Mouse (Mus musculus) CH12.LX (cell line): ENCODE results near the gene Gapvd1. TPM values are rescaled to one million over a fixed set of nuclear protein-coding genes. Genes with fewer than 3 reads are reported as not detected.

Experiments used
- DNase-seq: peaks from one replicate; pipeline ENCODE4 v3.0.0-alpha.2; 2013; ENCODE audit errors: extremely low read depth
- H3K27ac ChIP-seq: 2 replicates; pipeline ENCODE4 v1.5.1; 2012; ENCODE audit warnings: low read depth, mild to moderate bottlenecking, control low read depth, moderate library complexity; ENCODE audit not compliant: insufficient read depth
- H3K27me3 ChIP-seq: replicated peaks from 2 replicates; pipeline ENCODE3; 2012; ENCODE audit warnings: inconsistent platforms
- H3K36me3 ChIP-seq, 2 experiments: replicated peaks in 1 of 2; 2 replicates each; pipeline versions ENCODE3 to v1.6.1; 2012; ENCODE audit warnings: inconsistent platforms in 1 of 2, low read length in 1 of 2, mild to moderate bottlenecking in 1 of 2, mixed read lengths in 1 of 2, moderate library complexity in 1 of 2; ENCODE audit not compliant: control insufficient read depth in 1 of 2, insufficient read depth in 1 of 2
- H3K4me1 ChIP-seq, 2 experiments: 2 replicates each; pipeline ENCODE4 v1.6.1; 2012; ENCODE audit warnings: inconsistent platforms in 1 of 2, moderate library complexity in 1 of 2; ENCODE audit not compliant: insufficient read depth in 2 of 2, control insufficient read depth in 1 of 2
- H3K4me2 ChIP-seq: 2 replicates; pipeline ENCODE4 v1.6.1; 2012; ENCODE audit warnings: low read depth, mild to moderate bottlenecking, control low read depth; ENCODE audit not compliant: poor library complexity, insufficient read depth, severe bottlenecking
- H3K4me3 ChIP-seq, 3 experiments: fragments of 150-350 bp in 1 of 3; sonication (generic) in 1 of 3; replicated peaks in 1 of 3; 2 replicates each; pipeline versions ENCODE3 to v1.5.1; 2011 to 2012; ENCODE audit warnings: low read depth in 2 of 3, low read length in 2 of 3, mild to moderate bottlenecking in 2 of 3, moderate library complexity in 2 of 3, control low read depth in 1 of 3, improper control_type of control experiment in 1 of 3, inconsistent platforms in 1 of 3, mixed read lengths in 1 of 3; ENCODE audit not compliant: poor library complexity in 1 of 3
- H3K79me2 ChIP-seq: replicated peaks from 2 replicates; pipeline ENCODE4 v1.6.1; 2012; ENCODE audit warnings: mild to moderate bottlenecking, moderate library complexity; ENCODE audit not compliant: control insufficient read depth, poor library complexity, insufficient read depth, severe bottlenecking; ENCODE audit errors: extremely low read depth
- H3K9ac ChIP-seq: 2 replicates; pipeline ENCODE4 v1.6.1; 2012; ENCODE audit warnings: low read depth, mild to moderate bottlenecking, control low read depth, moderate library complexity; ENCODE audit not compliant: insufficient read depth
- H3K9me3 ChIP-seq: replicated peaks from 2 replicates; pipeline ENCODE3; 2012; ENCODE audit warnings: low read length, inconsistent platforms, mixed read lengths
- CHD1 ChIP-seq: IDR thresholded peaks from 2 replicates; pipeline ENCODE4 v1.6.1; 2012; ENCODE audit warnings: low read depth, low read length, improper control_type of control experiment, inconsistent platforms
- CHD2 ChIP-seq: IDR thresholded peaks from 2 replicates; pipeline ENCODE4 v1.6.1; 2011; ENCODE audit warnings: low read length, improper control_type of control experiment
- CTCF ChIP-seq, 2 experiments: IDR thresholded peaks in 1 of 2; conservative IDR thresholded peaks in 1 of 2; 2 replicates each; pipeline ENCODE4 v1.5.1; 2011 to 2012; ENCODE audit warnings: low read depth in 2 of 2, low read length in 2 of 2, improper control_type of control experiment in 1 of 2, inconsistent platforms in 1 of 2, mild to moderate bottlenecking in 1 of 2, moderate library complexity in 1 of 2
- E2F4 ChIP-seq: IDR thresholded peaks from 2 replicates; pipeline ENCODE4 v1.6.1; 2011; ENCODE audit warnings: low read depth, low read length, improper control_type of control experiment; ENCODE audit not compliant: insufficient replicate concordance
- EP300 ChIP-seq: IDR thresholded peaks from 2 replicates; pipeline ENCODE4 v1.6.1; 2011; ENCODE audit warnings: low read length, improper control_type of control experiment
- HCFC1 ChIP-seq: IDR thresholded peaks from 2 replicates; pipeline ENCODE4 v1.6.1; 2012; ENCODE audit warnings: low read depth, mild to moderate bottlenecking, inconsistent platforms, low read length, improper control_type of control experiment
- IRF4 ChIP-seq: IDR thresholded peaks from 2 replicates; pipeline ENCODE4 v1.6.1; 2014; ENCODE audit warnings: low read depth, mild to moderate bottlenecking, inconsistent platforms, low read length, improper control_type of control experiment
- KAT2A ChIP-seq: IDR thresholded peaks from 2 replicates; pipeline ENCODE4 v1.6.1; 2012; ENCODE audit warnings: low read length, improper control_type of control experiment, inconsistent platforms; ENCODE audit not compliant: insufficient replicate concordance
- MAFK ChIP-seq: IDR thresholded peaks from 2 replicates; pipeline ENCODE4 v1.6.1; 2011; ENCODE audit warnings: low read length, improper control_type of control experiment; ENCODE audit not compliant: insufficient replicate concordance
- MAX ChIP-seq: IDR thresholded peaks from 2 replicates; pipeline ENCODE4 v1.6.1; 2011; ENCODE audit warnings: low read length, improper control_type of control experiment
- MAZ ChIP-seq: IDR thresholded peaks from 2 replicates; pipeline ENCODE4 v1.6.1; 2012; ENCODE audit warnings: low read depth, mild to moderate bottlenecking, inconsistent platforms, low read length, improper control_type of control experiment, moderate library complexity
- MXI1 ChIP-seq: IDR thresholded peaks from 2 replicates; pipeline ENCODE4 v1.6.1; 2011; ENCODE audit warnings: mild to moderate bottlenecking, low read depth, low read length, improper control_type of control experiment
- MYC ChIP-seq: IDR thresholded peaks from 2 replicates; pipeline ENCODE4 v1.6.1; 2011; ENCODE audit warnings: low read depth, mild to moderate bottlenecking, improper control_type of control experiment, low read length
- NELFE ChIP-seq: IDR thresholded peaks from 2 replicates; pipeline ENCODE4 v1.6.1; 2011; ENCODE audit warnings: low read depth, low read length, improper control_type of control experiment
- PAX5 ChIP-seq: IDR thresholded peaks from 2 replicates; pipeline ENCODE4 v1.6.1; 2012; ENCODE audit warnings: low read length, inconsistent platforms, mixed read lengths
- POLR2A ChIP-seq: IDR thresholded peaks from 2 replicates; pipeline ENCODE4 v1.6.1; 2011; ENCODE audit warnings: low read depth, mild to moderate bottlenecking, improper control_type of control experiment, low read length
- RAD21 ChIP-seq: IDR thresholded peaks from 2 replicates; pipeline ENCODE4 v1.6.1; 2011; ENCODE audit warnings: low read depth, mild to moderate bottlenecking, low read length, improper control_type of control experiment, moderate library complexity
- RCOR1 ChIP-seq: conservative IDR thresholded peaks from 2 replicates; pipeline ENCODE4 v1.6.1; 2012; ENCODE audit warnings: low read depth, mild to moderate bottlenecking, inconsistent platforms, low read length, improper control_type of control experiment
- TCF12 ChIP-seq: IDR thresholded peaks from 2 replicates; pipeline ENCODE4 v1.6.1; 2014; ENCODE audit warnings: low read depth, mild to moderate bottlenecking, inconsistent platforms, low read length, improper control_type of control experiment
- UBTF ChIP-seq: IDR thresholded peaks from 2 replicates; pipeline ENCODE4 v1.6.1; 2012; ENCODE audit warnings: low read depth, mild to moderate bottlenecking, inconsistent platforms, low read length, improper control_type of control experiment, moderate library complexity
- ZC3H11A ChIP-seq: IDR thresholded peaks from 2 replicates; pipeline ENCODE4 v1.6.1; 2012; ENCODE audit warnings: low read depth, mild to moderate bottlenecking, inconsistent platforms, low read length, improper control_type of control experiment
- ZKSCAN1 ChIP-seq: IDR thresholded peaks from 2 replicates; pipeline ENCODE4 v1.6.1; 2012; ENCODE audit warnings: low read depth, inconsistent platforms, low read length, improper control_type of control experiment, borderline replicate concordance
- ZMIZ1 ChIP-seq: IDR thresholded peaks from 2 replicates; pipeline ENCODE4 v1.6.1; 2012; ENCODE audit warnings: low read depth, mild to moderate bottlenecking, inconsistent platforms, low read length, improper control_type of control experiment
- ZNF384 ChIP-seq: IDR thresholded peaks from 2 replicates; pipeline ENCODE4 v1.6.1; 2012; ENCODE audit warnings: low read depth, low read length, improper control_type of control experiment, inconsistent platforms
- dilution Hi-C: fragments of 300-500 bp; cut with MboI; formaldehyde crosslinking; loops from 2 replicates; pipeline ENCODE4 v1.14.3; 2020; ENCODE audit warnings: low sequenced_read_pairs; ENCODE audit not compliant: extremely low pct_unique_long_range_greater_than_20kb, extremely low pct_ligation_motif_present
- in situ Hi-C: fragments of 300-500 bp; cut with MboI; formaldehyde crosslinking; loops from 3 replicates; pipeline ENCODE4 v1.14.3; 2019; ENCODE audit warnings: low sequenced_read_pairs, low pct_ligation_motif_present, low pct_unique_long_range_greater_than_20kb, mixed read lengths
- polyA plus RNA-seq: library from polyadenylated mRNA; unstranded; fragments of >175 nt; gene quantifications from 2 replicates; pipeline ENCODE4 v1.2.1, GENCODE M21; 2012; ENCODE audit warnings: low read depth; ENCODE audit not compliant: insufficient read length
- total RNA-seq, 2 experiments: library from RNA; depleted of rRNA; stranded (reverse); fragments of 300-350 nt in 1 of 2; fragments of >200 nt in 1 of 2; gene quantifications; 2 replicates each; pipeline ENCODE4 v1.2.3; 2012 to 2014

Gene Gapvd1
- total and polyA plus RNA-seq, 3 experiments, result 45.1 to 71.3 (median 47.0) TPM

- no peak overlapping the region for H3K9ac ChIP-seq
- no peak overlapping the region for H3K4me2 ChIP-seq
- DNase-seq, result no peak
- no peaks in the 10 kb centered on the region for H3K27me3 ChIP-seq
- H3K36me3 ChIP-seq, result peaks cover 6 to 48% of the 10 kb centered on the region in 2 experiments
- peaks cover 0 to 17% of the 10 kb centered on the region in 2 experiments; a peak in 2 of 4 replicates for H3K4me1 ChIP-seq
- no peaks in the 10 kb centered on the region for H3K9me3 ChIP-seq
- dilution Hi-C loops, result no loop called here
- peaks cover 30% of the 10 kb centered on the region for H3K79me2 ChIP-seq
- TF ChIP-seq CTCF (conservative IDR thresholded peaks at IDR 0.05 in 1 of 2, IDR thresholded peaks at IDR 0.05 in 1 of 2; ENCODE audit: low read depth in 2 of 2, low read length in 2 of 2), result no peak
- no peak for TF ChIP-seq RAD21
- TF ChIP-seq ZC3H11A, result no peak
- no peak for TF ChIP-seq ZMIZ1
- TF ChIP-seq PAX5, result no peak
- TF ChIP-seq IRF4, result no peak
- no peak for TF ChIP-seq MAX
- TF ChIP-seq HCFC1, result no peak
- TF ChIP-seq ZNF384, result no peak
- no peak overlapping the region for H3K4me3 ChIP-seq
- no peak overlapping the region for H3K27ac ChIP-seq
- in situ Hi-C loops, result no loop called here
Observed at GRCm38 (mm10) chr2:34745673-34746072, 9.4 kb downstream of the Gapvd1 start.

GRCm38 (mm10) chr2:34744476-34744875 is 10.6 kb downstream of the Gapvd1 start:
- peaks cover 25% of the 10 kb centered on the region for H3K79me2 ChIP-seq
- no peak for TF ChIP-seq TCF12
- no peak for TF ChIP-seq KAT2A
- H3K4me2 ChIP-seq, result no peak overlapping the region
- H3K27ac ChIP-seq, result no peak overlapping the region
- peaks cover 0 to 11% of the 10 kb centered on the region in 2 experiments; a peak in 2 of 4 replicates for H3K4me1 ChIP-seq
- dilution Hi-C loops, result no loop called here
- no peaks in the 10 kb centered on the region for H3K27me3 ChIP-seq
- in situ Hi-C loops, result no loop called here
- no peaks in the 10 kb centered on the region for H3K9me3 ChIP-seq
- H3K4me3 ChIP-seq, result no peak overlapping the region
- no peak for DNase-seq
- H3K9ac ChIP-seq, result no peak overlapping the region
- H3K36me3 ChIP-seq, result peaks cover 6 to 49% of the 10 kb centered on the region in 2 experiments

GRCm38 (mm10) chr2:34742675-34743074 is 12.4 kb downstream of the Gapvd1 start:
- dilution Hi-C loops, result no loop called here
- no peak overlapping the region for H3K4me3 ChIP-seq
- no peaks in the 10 kb centered on the region for H3K9me3 ChIP-seq
- H3K4me2 ChIP-seq, result no peak overlapping the region
- peaks cover 0 to 8% of the 10 kb centered on the region in 2 experiments; a peak in 1 of 4 replicates for H3K4me1 ChIP-seq
- no peaks in the 10 kb centered on the region for H3K27me3 ChIP-seq
- TF ChIP-seq NELFE, result no peak
- TF ChIP-seq ZKSCAN1, result no peak
- TF ChIP-seq TCF12, result no peak
- TF ChIP-seq CHD2, result no peak
- TF ChIP-seq RCOR1, result no peak
- no peak for TF ChIP-seq MYC
- TF ChIP-seq UBTF, result no peak
- TF ChIP-seq HCFC1, result no peak
- TF ChIP-seq EP300, result no peak
- TF ChIP-seq MXI1, result no peak
- TF ChIP-seq IRF4, result no peak
- TF ChIP-seq MAZ, result no peak
- no peak for TF ChIP-seq POLR2A
- TF ChIP-seq MAFK, result no peak
- no peak for TF ChIP-seq CHD1
- TF ChIP-seq E2F4, result no peak
- no peak for TF ChIP-seq ZNF384
- no peak for DNase-seq
- no peak overlapping the region for H3K27ac ChIP-seq
- H3K36me3 ChIP-seq, result peaks cover 6 to 50% of the 10 kb centered on the region in 2 experiments
- in situ Hi-C loops, result no loop called here
- H3K9ac ChIP-seq, result no peak overlapping the region
- H3K79me2 ChIP-seq, result peaks cover 27% of the 10 kb centered on the region
